Comparison of ENCODE assay signal across 19 mouse cellular contexts in genomic region chr1:190526634-190527033, GRCm38 (mm10).
"Had no signal": no experiment of that assay in that cellular context is flagged by ENCODE, and none has a peak within 500 bp of the region (broad histone marks: within the 10 kb centered on the region; RNA-seq: fewer than 3 reads in every experiment).

No protein-coding gene starts in this region.

- H3K27ac ChIP-seq: kidney, postnatal 0 days; limb, embryonic 10.5 days; limb, embryonic 13.5 days; liver, embryonic 12.5 days; liver, embryonic 15.5 days; lung, embryonic 15.5 days; midbrain, embryonic 12.5 days; midbrain, embryonic 15.5 days; neural tube, embryonic 13.5 days had no signal

- H3K4me3 ChIP-seq: limb, embryonic 10.5 days; limb, embryonic 13.5 days; liver, embryonic 12.5 days; liver, embryonic 15.5 days; lung, embryonic 15.5 days; midbrain, embryonic 12.5 days; midbrain, embryonic 15.5 days; myocyte; neural tube, embryonic 13.5 days had no signal

- H3K4me1 ChIP-seq: liver, embryonic 12.5 days; liver, embryonic 15.5 days; midbrain, embryonic 12.5 days; midbrain, embryonic 15.5 days had no signal

- ATAC-seq: liver, embryonic 12.5 days; midbrain, embryonic 15.5 days had no signal

- H3K4me2 ChIP-seq: limb, embryonic 13.5 days; liver, embryonic 12.5 days; liver, embryonic 15.5 days; lung, embryonic 15.5 days; midbrain, embryonic 12.5 days; midbrain, embryonic 15.5 days; neural tube, embryonic 13.5 days had no signal

- H3K27me3 ChIP-seq: liver, embryonic 15.5 days; midbrain, embryonic 15.5 days had no signal

- H3K9me3 ChIP-seq: limb, embryonic 10.5 days; limb, embryonic 13.5 days; liver, embryonic 15.5 days; lung, embryonic 15.5 days; midbrain, embryonic 12.5 days; midbrain, embryonic 15.5 days; neural tube, embryonic 13.5 days had no signal

- H3K36me3 ChIP-seq: limb, embryonic 10.5 days; limb, embryonic 13.5 days; liver, embryonic 12.5 days; liver, embryonic 15.5 days; lung, embryonic 15.5 days; midbrain, embryonic 12.5 days; midbrain, embryonic 15.5 days; neural tube, embryonic 13.5 days had no signal

- DNase-seq: kidney, adult 2 months; kidney, postnatal 25 days; liver; lung, adult 18-20 months; lung, postnatal 10 days; lung, postnatal 36 days; thymus, adult 2 months; thymus, postnatal 14 days; thymus, postnatal 4 days had no signal

- H3K9ac ChIP-seq: limb, embryonic 13.5 days; liver, embryonic 12.5 days; liver, embryonic 15.5 days; lung, embryonic 15.5 days; midbrain, embryonic 12.5 days; midbrain, embryonic 15.5 days; neural tube, embryonic 13.5 days had no signal
